Mouse (Mus musculus) adrenal gland, postnatal 4 days (tissue): ENCODE results near the gene Cox15. TPM values are rescaled to one million over a fixed set of nuclear protein-coding genes. Genes with fewer than 3 reads are reported as not detected.

Source experiments
- DNase-seq, 2 experiments: peaks; one replicate each; pipeline ENCODE4 v3.0.0; 2021 to 2022; ENCODE audit warnings: low spot score in 2 of 2, mixed read lengths in 2 of 2
- total RNA-seq, 2 experiments: library from RNA; stranded (reverse); gene quantifications; 2 replicates each; pipeline ENCODE4 v1.2.3; 2021

The Cox15 gene
- total RNA-seq, 2 experiments from 2014 or later: 41.0 to 45.9 TPM

DNA sequence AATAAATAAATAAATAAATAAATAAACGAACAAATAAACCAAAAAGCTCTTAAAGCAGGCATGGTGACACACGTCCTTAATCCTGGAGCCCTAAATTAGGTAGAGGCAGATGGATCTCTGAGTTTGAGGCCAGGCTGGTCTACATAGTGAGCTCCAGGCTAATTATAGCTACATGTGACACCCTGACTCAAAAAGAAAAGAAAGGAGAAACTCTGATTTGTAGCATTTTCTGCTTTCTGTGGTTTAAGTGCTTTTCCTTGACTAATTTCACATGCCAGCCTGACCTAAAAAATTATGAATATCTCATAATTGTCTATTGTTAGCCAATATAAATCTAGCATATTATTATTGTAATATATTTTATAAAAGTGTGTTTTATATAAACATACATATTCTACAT is 9.6 kb upstream of the Cox15 start:
- DNase-seq: no peak

DNA sequence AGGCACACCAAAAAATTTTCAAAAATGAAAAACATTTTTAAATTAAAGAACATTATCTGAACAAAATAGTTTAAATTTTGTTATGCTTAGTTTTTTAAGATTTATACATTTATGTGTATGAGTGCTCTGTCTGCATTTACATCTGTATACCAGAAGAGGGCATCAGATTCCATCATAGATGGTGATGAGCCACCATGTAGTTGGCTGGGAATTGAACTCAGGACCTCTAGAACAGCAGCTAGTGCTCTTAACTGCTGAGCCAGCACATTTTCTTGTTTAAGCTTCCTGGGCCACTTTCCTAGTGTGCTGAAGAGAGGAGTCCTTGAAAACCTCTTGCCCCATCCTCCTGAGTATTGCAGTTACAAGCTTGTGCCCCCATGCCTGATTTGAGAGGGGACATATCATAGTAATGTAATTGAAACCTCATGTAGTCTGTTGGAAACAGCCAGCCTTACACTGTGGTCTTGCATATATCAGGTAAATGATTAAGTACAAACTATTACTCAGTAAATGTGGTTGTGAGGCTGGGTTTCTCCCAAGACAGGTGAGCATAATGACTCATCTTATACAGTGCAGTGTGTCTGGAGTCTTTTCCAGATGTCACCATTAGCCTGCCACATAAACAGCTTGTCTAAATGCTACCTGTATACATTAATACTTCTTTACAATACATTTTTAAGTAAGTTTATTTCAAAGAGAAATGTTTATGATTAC is 8.9 kb upstream of the Cox15 start:
- no peak for DNase-seq

DNA sequence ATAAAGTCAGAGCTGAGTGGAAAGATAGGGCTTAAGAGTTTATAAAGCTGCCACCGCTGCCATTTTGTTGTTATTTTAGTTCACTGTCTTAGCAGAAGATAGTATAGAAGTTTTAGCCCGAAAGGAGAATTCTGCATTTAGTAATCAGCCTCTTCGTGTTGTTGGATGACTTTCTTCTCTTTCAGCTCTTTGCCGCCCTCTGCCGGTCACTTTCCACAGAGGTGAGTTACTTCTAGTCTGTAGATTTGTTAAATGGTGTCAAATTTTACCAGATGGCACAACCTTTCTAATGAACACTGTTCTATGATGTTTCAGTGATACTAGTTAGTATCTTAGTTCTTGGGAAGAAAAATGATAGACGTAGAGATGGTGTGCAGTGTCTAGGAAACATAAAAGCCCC is 7.7 kb upstream of the Cox15 start:
- peak; percentile 30 to 55 for DNase-seq

DNA sequence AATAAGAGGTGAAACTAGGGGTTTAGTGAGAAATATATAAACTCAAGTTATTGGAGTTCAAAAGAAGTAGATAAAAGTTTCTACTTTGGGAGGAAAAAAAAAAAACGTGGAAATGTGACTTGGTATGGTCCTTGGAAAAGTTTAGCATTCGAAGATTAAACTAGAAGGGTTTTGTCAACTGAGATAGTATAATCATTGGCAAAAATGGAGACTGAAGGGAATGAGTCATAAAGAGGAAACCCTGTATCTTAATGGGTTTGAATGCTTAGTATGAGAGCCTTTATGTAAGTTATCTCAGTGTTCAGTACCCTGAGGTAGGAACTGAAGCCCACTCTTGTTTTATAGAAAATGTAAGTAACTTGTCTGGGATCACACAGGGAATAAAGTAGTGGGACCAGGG is 2.1 kb upstream of the Cox15 start:
- no peak for DNase-seq

GRCm38 (mm10) chr19:43754237-43754636 is 1.4 kb upstream of the Cox15 start:
- DNase-seq: no peak

- peak; percentile 82 to 85 for DNase-seq
Measured at GRCm38 (mm10) chr19:43753226-43753835, 531 bp upstream of the Cox15 start.

DNA sequence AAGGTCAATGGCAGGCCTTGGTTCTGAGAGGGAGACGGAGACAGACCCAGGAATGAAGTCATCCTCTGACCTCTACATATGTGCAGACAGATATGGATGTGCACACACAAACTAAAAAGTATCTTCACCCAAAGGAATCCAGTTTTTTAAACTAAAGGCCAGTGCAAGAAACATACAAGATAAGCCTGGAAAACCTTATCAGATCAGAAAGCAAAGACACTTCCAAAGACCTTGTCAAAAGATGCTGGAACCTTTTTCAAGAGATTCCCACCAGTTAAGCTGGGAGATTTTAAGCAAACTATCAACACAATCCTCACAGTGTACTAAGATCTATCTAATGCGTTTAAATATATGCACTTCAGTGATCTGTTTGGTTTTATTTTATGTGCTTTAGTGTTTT is 2.8 kb downstream of the Cox15 start:
- no peak for DNase-seq

DNA sequence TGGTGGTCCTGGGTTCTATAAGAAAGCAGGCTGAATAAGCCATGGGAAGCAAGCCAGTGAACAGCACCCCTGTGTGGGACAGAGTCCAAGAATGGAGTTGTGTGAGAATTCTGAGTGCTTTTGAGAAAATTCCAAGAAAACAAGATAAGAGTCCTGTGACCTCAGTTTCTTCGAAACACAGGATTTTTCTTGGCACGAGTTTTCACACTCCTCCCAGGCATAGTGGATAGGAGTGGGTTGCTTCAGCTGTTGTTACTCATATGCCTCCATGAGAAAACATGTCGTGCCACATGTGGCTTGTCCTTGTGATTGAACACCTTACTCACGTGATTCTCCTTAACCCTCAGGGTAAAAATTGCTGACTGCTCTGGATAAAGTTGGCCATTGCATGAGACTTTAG is 4.9 kb downstream of the Cox15 start:
- DNase-seq: no peak

DNA sequence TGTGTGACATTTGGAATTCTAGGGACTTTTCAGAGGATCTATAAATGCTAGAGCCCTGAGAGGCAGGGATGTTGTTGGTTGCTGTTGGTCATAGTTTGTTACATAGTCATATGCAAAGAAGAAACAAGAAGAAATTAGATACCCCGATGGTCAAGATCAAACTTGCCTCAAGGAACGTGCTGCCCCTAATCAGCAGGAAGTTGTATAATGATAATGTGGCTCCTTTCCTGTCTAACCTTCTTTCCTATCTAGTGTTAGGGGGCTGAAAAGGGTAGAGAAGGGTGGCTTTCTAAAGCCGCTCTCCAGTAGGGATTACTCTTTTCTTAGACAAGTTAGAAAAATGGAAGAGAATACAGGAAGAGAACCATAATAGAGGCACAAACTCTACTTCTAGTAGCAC is 7.1 kb downstream of the Cox15 start:
- no peak for DNase-seq

DNA sequence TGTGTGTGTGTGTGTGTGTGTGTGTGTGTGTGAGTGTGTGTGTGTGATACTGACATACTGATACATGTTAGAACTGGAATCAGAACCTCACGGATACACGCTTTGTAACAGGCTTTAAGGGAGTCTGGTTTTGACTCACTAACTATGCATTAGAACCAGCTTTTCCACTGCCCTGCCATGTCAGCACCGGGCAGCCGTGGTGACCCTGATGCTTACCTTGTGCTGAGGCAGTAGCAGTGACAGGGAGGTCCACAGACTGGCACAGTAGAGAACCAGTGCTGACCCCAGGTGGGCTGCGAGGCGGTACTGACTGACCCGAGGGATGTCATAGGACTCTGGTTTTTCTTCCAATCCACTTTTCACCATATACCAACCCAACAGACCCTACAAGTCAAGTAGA is 9.4 kb downstream of the Cox15 start:
- no peak for DNase-seq

- no peak for DNase-seq
Measured at GRCm38 (mm10) chr19:43738409-43738808, 14.4 kb downstream of the Cox15 start.

- no peak for DNase-seq
Measured at GRCm38 (mm10) chr19:43731157-43731556, 21.6 kb downstream of the Cox15 start.

- no peak for DNase-seq
Measured at GRCm38 (mm10) chr19:43730037-43730428, 22.8 kb downstream of the Cox15 start.

- DNase-seq: no peak
Measured at GRCm38 (mm10) chr19:43729296-43730036, 23.3 kb downstream of the Cox15 start.

DNA sequence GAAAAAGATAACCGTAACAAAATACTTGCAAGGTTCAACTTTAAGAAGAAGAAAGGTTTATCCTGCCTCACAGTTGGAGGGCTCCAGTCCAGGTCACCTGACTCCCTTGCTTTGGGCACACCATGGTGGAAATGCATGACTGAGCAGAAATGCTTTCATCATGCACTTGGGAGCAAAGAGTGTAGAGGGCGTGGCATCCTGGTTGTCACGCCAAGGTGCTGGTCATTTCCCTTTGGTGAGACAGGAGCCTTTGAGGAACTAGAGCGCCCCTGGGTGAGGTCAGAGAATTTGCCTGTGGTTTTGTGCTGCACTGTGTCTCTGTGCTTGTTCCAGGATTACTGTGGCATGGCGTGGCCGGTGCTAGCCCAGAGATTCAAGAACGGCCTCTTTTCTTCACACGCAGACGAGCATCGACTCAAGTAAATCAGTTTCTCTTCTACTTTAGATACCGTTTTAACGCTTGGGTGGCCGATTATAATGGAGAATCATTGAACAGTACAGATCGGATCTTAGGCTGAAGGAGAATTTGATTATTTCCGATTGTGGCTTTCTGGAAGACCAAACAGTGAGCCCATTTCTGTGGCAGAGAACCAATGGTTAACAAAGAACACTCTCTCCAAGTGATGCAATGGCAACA is 26.2 kb downstream of the Cox15 start:
- DNase-seq: no peak

GRCm38 (mm10) chr19:43724821-43725220 is 28.0 kb downstream of the Cox15 start:
- no peak for DNase-seq

DNA sequence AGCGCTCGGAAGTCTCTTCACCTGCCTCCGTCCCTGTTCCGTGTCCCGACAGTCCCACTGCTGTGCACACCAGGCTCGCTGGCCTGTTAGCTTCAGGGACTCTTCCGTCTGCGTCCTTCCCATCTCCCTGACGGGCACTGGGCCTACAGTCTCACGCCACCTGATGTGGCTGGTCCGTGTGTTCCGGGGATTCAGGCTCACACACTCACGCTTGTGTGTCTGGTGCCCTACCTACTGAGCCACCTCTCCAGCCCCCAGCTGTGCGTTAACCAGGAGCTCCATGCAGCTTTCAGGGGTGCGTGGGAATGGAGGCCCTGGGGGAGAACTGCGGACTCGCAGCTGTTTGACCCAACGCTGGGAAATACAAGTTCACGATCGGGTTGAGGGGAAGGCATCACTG is 28.6 kb downstream of the Cox15 start:
- no peak for DNase-seq

- DNase-seq: no peak
Measured at GRCm38 (mm10) chr19:43723501-43723900, 29.3 kb downstream of the Cox15 start.

GRCm38 (mm10) chr19:43722891-43723290 is 29.9 kb downstream of the Cox15 start:
- DNase-seq: no peak

DNA sequence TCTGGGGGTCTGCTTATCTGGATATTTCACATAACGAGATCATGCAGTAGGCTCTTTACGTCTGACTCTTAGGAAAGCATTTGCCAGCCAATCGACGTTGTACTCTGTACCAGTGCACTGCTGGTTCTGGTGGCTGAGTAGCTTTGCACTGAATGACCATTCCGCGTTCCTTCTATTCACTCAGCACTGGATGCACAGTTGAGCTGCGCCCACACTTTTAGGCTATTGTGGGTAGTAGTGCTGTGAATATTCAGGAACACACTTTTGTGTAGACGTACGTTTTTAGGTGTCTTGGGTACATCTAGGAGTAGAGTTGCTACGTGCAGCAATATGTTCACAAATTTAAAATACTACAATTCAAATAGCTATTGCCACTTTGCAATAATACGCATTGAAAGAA is 32.7 kb downstream of the Cox15 start:
- DNase-seq: no peak

- no peak for DNase-seq
Measured at GRCm38 (mm10) chr19:43711971-43712370, 40.8 kb downstream of the Cox15 start.
